Mouse (Mus musculus): ENCODE data around the gene Copg1. TPM values are rescaled to one million over a fixed set of nuclear protein-coding genes. Genes with fewer than 3 reads are reported as not detected.

The Copg1 gene
- total RNA-seq, 2 experiments from 2014 or later = 103 to 105 TPM

DNA sequence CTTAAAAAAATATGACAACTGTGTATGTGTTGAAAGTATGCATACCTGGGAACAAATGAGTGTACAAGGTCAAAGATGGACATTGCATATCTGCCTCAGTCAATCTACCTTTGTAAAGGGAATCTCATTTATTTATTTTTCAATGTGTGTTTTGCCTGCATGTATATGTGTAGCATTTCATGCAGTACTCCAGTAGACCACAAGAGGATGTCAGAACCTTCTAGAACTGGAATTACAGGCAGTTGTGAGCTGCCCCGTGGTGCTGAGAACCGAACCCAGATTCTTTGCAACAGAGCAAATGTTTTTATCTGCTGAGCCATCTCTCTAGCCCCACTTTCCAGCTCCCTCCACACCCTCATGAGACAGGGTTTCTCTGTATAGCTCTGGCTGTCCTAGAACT, 13.7 kb upstream of the Copg1 start:
- no peak for DNase-seq (ENCODE audit: low spot score in 2 of 2)

DNA sequence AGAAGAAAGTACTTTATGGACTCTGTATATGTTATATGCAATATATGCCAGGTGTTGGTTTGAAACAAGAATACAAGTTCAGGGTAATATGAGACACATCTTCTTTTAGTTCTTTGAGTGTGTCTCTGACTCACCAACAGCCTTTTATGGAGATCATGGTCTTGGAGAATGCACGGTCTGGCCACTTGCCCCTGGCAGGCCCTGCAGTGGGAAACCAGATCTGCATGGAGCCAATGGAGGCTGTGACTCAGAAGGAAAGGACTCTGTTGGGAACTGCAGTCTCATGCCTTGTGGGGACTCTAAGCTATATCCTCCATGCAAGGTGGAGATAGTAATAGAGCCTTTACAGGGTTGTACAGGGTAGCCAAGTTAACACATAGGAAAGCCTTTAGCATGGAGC, 12.5 kb upstream of the Copg1 start:
- DNase-seq (ENCODE audit: low spot score in 2 of 2) = no peak

DNA sequence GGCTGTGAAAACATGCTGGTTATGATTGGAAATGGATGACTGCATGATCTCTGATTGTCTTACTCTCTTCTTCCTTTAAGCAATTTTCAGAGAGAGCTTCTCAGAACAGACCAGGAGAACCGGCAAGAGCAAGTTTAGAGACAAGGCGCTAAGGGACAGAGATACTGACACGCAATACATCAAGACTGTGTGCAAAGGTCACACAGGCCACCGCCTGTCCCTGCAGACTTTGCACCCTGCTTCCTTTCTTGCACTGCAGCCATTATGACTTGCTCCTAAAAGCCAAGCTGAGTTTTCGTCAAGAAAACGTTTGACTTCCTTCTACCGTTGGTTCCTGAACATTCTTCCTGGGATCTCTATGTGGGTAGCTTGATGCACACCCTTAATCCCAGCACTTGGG, 12.1 kb upstream of the Copg1 start:
- DNase-seq (ENCODE audit: low spot score in 2 of 2) = no peak

DNA sequence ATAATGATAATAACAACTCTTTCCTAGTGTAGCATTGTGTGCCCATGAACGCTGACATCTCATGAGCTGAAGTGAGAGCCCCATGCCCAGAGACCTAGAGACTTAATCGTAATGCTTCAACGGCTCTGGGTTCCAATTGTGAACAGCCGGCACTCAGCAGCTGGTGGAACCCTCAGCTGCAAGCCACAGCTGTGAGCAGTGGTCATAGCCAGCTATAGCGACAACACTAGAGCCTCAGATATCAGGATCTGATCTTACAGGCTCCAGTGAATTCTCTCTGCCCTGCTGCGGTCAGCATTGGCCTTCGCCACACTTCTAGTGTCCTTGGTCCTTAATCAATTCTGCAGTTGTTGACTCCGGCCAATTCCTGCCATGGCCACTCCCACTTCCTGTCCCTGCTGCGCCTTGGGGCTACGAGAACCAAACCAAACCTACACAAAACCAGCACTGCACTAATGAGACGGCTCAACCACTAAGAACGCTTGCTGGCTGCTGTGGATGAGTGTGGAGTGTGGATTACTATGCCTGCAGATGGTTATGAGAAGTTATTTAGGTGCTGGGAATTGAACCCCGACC, 11.5 kb upstream of the Copg1 start:
- peak in 1 of 2 experiments; percentile 24 for DNase-seq (ENCODE audit: low spot score in 2 of 2)

DNA sequence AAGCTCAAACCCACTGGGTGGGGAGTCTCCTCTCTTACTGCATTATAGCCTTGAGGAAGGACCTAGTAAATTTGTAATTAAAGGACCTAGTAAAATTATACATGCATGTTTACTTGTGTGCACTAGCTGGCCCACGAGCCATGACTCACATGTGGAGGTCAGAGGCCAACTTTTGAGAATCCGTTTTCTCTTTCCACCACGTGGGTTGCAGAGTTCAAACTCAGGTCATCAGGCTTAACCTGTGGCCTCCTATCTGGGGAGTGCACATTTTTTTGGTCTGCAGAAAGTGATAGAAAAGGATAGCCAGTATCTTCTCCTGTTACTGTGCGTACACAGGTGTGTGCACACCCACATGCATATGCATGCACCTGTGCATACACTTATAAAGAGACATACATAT, 8.6 kb upstream of the Copg1 start:
- DNase-seq (ENCODE audit: low spot score in 2 of 2) = no peak

DNA sequence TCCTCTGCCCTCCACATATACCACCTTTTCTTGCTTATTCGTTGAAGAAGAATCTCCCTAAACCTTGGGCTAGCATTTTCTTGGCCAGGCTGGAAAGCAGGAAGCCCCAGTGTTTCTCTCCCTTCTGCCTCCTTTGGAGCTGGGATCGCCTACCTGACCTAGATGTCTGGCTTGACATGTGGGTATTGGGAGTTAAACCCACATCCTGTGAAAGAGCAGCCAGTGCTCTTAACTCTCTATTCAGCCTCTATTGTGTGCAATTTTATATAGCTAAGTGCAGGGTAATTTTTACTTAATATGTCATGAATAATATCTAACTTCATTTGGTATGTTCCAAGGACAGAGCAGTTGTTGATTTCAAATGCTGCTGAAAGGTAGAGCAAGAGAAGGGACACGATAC, 8.0 kb upstream of the Copg1 start:
- DNase-seq (ENCODE audit: low spot score in 2 of 2) = no peak

DNA sequence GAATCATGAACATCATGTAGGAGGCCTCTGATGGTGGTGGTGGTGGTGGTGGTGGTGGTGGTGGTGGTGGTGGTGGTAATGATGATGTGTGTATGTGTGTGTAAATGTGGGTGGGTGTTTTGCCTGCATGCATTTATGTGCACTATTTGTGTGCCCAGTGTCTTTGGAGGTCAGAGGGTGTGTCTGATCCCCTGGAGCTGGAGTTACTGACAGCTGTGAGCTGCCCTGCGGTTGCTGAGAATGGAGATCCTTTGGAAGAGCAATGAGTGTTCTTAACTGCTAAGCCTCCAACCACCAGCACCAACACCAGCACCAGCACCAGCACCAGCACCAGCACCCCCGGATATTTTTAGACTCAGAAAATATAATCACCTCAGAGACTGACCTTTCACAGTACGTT, 5.4 kb upstream of the Copg1 start:
- DNase-seq (ENCODE audit: low spot score in 2 of 2) = no peak

DNA sequence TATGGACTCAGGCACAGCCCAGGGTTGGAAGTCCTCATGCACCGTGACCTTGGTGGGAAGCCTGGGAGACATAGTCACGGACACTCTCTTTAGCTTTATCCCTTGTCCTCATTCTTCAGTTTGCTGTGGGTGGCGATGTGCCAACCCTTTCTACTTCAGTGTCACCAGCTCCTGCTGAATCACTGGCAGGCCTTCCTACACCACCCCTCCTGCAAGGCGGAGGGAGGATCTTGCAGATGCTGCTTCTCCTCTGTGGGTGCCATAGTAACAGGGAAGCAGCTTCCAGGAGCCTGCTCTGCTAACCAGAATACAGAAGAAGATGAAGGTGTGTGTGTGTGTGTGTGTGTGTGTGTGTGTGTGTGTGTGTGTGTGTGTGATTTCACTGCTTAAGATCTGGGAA, 4.8 kb upstream of the Copg1 start:
- peak; percentile 56 to 67 for DNase-seq (ENCODE audit: low spot score in 2 of 2)

DNA sequence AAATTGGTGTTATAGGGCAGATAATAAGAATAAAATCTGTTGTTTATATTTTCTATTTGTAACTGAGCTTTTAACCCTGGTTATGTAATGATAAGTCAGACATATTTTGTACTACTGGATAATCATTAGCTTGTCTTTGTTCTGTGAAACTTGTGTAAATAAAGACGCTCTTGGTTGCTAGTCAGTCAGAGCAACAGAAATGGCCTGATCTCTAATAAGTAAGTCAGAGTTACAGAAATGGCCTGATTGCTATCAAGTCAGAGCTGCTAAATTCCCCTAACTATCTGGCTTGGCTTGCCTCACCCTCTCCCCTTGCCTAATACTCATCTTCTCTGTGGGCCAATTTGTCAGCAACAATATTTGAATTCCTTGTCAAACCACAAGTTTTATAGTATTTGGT, 893 bp upstream of the Copg1 start:
- DNase-seq (ENCODE audit: low spot score in 2 of 2) = no peak

DNA sequence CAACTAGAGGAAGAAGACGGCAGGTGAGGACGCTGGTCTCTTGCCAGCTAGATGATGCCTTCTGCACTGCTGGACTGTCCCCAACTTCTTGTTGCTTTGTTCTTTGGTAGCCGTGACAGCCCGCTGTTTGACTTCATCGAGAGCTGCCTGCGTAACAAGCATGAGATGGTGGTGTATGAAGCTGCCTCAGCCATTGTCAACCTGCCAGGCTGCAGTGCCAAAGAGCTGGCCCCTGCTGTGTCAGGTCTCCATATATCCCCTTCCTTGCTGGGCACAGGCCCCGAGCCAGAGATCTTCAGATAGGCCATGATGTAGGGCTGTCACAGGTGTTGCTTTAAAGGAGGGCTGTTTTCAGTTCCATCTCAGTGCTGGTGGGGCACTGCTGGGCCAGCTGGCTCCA, 6.3 kb downstream of the Copg1 start:
- no peak for DNase-seq (ENCODE audit: low spot score in 2 of 2)

DNA sequence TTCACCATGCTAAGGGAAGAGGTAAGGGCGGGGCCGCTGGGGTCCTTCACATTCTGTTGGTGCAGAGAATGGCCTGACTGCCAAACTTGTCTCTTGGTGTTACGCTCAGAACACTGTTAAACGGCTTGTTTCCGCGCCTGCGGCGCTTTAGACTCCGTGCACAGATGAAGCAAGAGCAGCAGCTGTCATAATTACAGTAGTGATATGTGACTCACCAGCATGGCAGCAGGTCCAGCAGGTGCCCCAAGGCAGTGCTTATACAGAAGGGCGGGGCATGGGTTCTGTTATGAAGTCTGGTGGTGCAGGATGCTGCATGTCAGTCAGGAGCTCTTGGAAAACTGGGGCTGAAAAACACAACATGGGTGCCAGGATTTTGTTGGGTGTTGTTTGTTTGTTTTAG, 10.4 kb downstream of the Copg1 start:
- DNase-seq (ENCODE audit: low spot score in 2 of 2) = no peak

DNA sequence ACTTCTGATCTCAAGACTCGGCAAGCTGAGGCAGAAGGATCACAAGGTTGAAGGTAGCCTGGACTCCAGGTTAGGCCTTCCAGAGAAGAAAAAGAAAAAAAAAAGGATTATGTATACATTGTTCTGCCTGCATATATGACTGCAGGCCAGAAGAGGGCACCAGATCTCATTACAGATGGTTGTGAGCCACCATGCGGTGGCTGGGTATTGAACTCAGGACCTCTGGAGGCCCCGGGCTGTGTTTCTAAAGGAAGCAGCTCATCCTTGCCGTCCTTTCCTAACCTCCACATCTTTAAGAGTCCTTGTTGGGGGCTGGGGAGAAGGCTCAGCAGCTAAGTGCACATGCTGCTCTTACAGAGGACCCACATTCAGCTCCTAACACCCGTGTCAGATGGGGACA, 19.0 kb downstream of the Copg1 start:
- DNase-seq (ENCODE audit: low spot score in 2 of 2) = no peak

DNA sequence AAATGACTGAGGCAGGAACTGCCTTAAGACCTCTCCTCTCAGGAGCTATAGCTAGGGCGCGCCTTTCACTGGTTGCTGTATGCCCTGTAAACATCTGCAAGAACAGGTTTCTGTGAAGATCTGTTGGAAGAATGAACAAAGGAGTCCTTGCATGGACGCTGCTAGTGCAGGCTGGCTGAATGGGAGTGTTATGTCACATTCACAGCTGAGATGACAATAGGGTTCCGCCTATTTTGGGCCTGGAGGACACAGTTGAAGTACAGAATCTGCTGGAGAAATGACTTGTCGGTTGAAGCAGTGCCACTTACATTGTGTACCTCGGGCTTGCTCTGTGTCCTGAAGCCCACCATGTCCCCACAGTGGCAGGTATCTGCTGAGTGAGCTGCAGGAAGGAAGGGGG, 21.6 kb downstream of the Copg1 start:
- DNase-seq (ENCODE audit: low spot score in 2 of 2) = no peak

DNA sequence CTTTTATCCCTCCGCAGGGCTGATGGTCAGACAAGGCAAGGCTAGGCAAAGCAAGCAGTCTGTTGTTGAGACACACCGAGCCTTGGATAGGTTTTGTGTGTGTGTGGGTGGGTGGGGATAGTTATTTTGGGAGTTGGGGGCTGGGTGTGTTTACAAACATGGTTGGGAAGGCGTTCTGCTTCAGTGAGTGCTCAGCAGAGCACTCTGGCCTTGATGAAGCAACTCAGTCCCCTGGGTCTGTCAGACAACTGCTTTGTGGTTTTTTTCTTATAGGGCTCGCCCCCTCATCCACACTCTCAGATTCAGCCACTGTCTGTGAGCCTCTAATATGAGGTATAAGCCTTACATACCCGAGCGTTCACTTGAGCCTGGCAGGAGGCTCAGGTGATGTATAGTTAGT, 23.9 kb downstream of the Copg1 start:
- no peak for DNase-seq (ENCODE audit: low spot score in 2 of 2)

DNA sequence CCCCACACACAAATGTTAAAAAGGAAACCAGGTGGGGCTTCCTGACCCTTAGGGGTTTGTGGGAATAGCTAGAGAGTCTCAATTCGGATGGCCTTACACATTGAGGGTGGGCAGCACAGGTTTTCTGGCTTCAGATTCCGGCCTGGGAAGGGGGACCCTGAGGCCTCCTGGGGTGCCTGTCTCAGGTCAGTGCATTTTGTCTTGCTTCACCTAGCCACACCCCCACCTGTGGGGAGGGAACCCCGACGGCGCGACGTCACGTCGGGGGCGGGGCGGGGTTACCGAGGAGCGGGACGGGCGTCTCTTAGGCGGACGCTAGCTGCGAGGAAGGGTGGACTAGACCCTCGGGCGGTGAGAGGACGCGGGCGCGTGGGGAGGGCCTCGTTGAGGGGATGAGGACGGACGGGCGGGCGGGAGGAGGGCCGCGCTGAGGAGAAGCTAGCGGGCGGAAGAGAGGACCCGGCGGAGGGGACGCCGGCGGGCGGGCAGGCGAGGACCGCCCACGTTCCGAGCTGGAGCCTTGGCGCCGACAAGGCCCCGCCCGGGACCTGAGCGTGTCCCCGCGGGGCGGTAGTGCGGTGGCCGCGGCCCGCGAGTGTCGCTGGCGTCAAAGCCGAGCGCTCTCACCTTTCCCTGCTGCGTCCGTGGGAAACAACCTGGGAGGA, 26.2 kb downstream of the Copg1 start, which contains the start of gene Hmces:
TSS of gene Hmces (plus strand) at position 275 of the 665 bp plus-strand sequence.
- DNase-seq (ENCODE audit: low spot score in 2 of 2) = peak; percentile 67 to 75

DNA sequence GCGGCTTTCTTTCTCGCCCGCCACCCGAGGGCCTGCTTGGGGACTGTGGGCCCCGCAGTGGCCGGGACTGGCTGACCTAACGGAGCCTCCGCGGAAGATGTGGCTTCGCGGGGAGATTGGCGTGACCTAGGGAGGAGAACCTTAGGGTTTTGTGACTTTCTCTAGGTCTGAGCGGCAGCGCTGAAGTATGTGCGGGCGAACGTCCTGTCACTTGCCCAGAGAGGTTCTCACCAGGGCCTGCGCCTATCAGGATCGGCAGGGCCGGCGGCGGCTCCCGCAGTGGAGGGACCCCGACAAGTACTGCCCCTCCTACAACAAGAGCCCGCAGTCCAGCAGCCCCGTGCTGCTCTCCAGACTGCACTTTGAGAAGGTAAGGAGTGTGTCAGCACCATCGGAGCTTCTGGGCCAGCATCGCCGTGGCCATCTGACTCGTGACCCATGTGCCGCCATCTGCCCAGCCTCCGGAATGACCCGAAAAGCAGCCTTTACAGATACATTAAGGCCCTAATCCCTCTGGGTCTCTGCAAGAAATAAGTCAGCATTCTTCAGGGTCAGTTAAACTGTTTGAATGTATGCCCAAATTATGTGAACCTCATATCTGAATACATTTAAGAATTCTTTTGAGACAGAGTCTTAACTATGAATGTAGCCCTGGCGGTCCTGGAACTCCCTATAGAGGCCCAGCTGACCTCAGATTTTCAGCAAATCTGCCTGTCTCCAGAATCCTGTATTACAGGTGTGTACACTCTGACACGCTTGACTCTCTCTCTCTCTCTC, 26.9 kb downstream of the Copg1 start:
- DNase-seq (ENCODE audit: low spot score in 2 of 2) = peak; percentile 51 to 53

DNA sequence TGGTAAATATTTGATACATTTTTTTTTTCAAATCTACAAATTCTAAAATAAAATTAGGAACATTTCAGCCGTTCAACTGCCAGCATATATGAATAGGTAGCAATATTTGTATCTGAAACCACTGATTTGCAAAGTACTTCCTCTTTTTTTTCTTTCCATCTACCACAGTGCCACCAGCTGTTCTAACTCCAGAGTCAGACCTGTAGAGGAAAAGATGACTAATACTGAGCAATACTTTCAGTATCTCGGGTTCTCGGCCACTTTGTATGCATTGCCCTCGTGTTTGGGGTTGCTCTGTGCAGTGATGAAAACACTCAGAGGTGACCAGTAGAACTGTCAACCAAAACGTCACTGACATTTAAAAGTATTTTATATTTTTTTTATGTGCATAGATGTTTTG, 28.3 kb downstream of the Copg1 start:
- DNase-seq (ENCODE audit: low spot score in 2 of 2) = no peak

DNA sequence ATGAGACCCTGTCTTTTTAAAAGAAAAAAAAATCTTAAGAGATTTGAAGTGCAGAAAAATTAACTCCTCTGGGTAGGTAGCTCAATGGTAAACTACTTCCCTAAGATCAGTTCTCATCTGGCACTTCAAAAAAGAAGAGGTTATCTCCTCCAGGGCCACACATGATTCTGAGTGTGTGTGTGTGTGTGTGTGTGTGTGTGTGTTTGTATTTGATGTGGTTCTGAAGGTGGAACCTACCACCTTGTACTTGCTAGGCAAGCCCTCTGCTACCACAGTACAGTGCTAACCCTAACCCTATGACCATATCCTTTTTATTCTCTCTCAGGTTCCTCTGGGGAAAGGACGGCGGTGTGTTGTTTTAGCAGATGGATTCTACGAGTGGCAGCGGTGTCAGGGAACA, 33.6 kb downstream of the Copg1 start:
- DNase-seq (ENCODE audit: low spot score in 2 of 2) = no peak

DNA sequence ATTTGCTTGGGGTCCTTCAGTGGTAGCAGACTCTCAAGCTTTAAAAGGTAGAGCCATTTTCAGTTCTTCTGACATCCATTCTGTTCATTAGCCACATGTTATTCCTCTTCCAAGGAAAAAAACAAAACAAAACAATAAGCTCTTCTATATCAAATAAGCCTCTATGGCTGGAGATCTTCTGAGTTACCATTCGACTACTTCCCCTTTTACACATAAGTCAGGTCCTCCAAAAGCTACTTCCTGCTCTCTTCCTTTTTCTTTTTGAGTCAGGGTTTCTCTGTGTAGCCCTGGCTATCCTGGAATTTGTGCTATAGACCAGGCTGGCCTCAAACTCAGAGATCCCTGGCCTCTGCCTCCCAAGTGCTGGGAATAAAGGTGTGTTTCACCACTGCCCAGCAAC, 36.0 kb downstream of the Copg1 start:
- no peak for DNase-seq (ENCODE audit: low spot score in 2 of 2)

DNA sequence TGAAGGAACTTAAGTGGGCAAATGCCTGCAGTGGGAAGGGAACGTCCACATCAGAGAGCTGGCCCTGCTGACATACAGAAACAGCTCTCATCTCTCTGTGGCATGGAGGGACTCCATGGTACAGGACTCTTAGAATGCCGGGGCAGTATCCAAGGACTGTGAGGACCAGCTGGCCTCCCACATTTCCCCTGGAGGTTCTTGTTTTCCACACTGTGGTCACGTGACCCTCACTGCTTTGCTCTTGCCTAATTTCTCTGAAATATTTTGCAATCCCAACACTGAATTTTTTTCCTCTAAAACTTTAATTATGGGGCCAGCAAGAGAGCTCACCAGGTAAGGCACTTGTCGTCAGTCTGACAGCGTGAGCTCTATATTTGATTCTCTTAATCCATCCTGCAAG, 47.4 kb downstream of the Copg1 start:
- no peak for DNase-seq (ENCODE audit: low spot score in 2 of 2)

DNA sequence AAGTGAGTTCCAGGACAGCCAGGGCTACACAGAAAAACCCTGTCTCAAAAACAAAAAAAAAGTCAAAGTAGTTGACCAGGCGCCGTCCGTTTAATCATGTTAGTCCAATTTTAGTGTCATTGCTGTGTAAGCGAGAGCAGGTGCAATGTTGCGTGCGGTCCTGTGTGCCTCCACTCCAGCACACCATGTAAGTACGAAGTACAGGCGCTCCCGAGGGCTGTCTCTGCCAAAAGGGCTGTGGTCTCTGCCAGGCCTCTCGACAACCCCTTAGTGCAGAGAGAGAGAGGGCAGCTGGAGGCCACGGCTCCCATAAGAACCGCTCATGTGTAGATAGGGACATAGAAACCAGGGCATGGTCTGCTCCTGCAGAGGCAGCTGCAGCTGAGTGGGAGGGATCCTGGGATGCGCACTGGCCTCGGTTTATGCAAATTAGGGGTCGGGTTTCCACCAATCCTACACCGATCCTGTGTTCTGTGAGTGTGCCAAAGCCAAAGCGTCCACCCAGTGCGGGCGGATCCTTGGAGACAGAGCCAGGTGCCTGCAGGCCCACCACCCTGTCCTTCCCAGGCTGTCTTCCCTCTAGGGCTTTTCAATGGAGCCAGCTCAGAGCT, 49.7 kb downstream of the Copg1 start:
- DNase-seq (ENCODE audit: low spot score in 2 of 2) = no peak

DNA sequence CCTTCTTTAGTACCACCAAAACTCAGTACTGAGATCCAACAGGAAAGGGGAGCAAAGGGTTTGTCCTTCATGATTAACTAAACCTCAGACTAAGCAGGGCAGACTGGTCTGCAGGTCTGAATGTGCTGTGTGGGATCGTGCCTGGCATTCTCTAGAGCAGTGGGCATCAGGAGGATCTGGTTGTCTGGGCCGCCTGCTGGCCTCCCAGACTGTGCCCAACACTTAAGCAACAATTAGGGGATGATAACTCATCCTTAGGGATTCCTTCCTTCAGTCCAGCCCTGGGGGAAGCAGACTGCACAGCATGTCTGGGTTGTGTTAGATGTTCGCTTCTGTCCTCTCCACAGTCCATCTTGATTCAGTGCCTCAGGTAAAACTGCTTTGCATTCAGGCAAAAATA, 51.3 kb downstream of the Copg1 start:
- DNase-seq (ENCODE audit: low spot score in 2 of 2) = no peak
